Mouse (Mus musculus) cerebellum, adult 2 months (tissue): ENCODE measurements around the gene Usp20. TPM values are rescaled to one million over a fixed set of nuclear protein-coding genes. Genes with fewer than 3 reads are reported as not detected.

Experiments used
- DNase-seq, 2 experiments: peaks; one replicate each; pipeline ENCODE4 v3.0.0; 2021
- H3K27ac ChIP-seq: fragments of 200-500 bp; 2 replicates; pipeline ENCODE4 v1.5.1; 2012; ENCODE audit warnings: low read length, control low read depth, inconsistent platforms; ENCODE audit not compliant: insufficient read depth
- H3K27me3 ChIP-seq: fragments of 200-500 bp; 2 replicates; pipeline ENCODE4 v1.6.1; 2012; ENCODE audit warnings: inconsistent platforms, mild to moderate bottlenecking, low read length, moderate library complexity; ENCODE audit not compliant: control insufficient read depth, insufficient read depth
- H3K4me1 ChIP-seq: fragments of 200-500 bp; 2 replicates; pipeline ENCODE4 v1.6.1; 2011; ENCODE audit warnings: low read length; ENCODE audit not compliant: control insufficient read depth, insufficient read depth
- H3K4me3 ChIP-seq: fragments of 200-500 bp; replicated peaks from 2 replicates; pipeline ENCODE3; 2011; ENCODE audit warnings: mild to moderate bottlenecking, low read depth, low read length, control low read depth; ENCODE audit not compliant: insufficient read depth
- CTCF ChIP-seq: fragments of 200-500 bp; IDR thresholded peaks from 2 replicates; pipeline ENCODE4 v1.5.1; 2011; ENCODE audit warnings: low read depth, mild to moderate bottlenecking, control low read depth, low read length, moderate library complexity, borderline replicate concordance; ENCODE audit not compliant: insufficient read depth
- POLR2A ChIP-seq: fragments of 200-500 bp; IDR thresholded peaks from 2 replicates; pipeline ENCODE4 v1.6.1; 2011; ENCODE audit warnings: low read length, control low read depth, borderline replicate concordance; ENCODE audit not compliant: insufficient read depth
- WGBS: fragments of 180-500 bp; shearing (Covaris S2); methylation state at CpG from one replicate; pipeline ENCODE4 v1.1.7; 2018; 5-methylcytosine and 5-hydroxymethylcytosine counted together
- polyA plus RNA-seq: library from polyadenylated mRNA; depleted of rRNA; stranded (reverse); fragments of >200 nt; gene quantifications from 2 replicates; pipeline ENCODE4 v1.2.3, GENCODE M21; 2012; rRNA removed

Usp20 gene
- polyA plus RNA-seq, 1 experiment: 68.6 TPM

DNA sequence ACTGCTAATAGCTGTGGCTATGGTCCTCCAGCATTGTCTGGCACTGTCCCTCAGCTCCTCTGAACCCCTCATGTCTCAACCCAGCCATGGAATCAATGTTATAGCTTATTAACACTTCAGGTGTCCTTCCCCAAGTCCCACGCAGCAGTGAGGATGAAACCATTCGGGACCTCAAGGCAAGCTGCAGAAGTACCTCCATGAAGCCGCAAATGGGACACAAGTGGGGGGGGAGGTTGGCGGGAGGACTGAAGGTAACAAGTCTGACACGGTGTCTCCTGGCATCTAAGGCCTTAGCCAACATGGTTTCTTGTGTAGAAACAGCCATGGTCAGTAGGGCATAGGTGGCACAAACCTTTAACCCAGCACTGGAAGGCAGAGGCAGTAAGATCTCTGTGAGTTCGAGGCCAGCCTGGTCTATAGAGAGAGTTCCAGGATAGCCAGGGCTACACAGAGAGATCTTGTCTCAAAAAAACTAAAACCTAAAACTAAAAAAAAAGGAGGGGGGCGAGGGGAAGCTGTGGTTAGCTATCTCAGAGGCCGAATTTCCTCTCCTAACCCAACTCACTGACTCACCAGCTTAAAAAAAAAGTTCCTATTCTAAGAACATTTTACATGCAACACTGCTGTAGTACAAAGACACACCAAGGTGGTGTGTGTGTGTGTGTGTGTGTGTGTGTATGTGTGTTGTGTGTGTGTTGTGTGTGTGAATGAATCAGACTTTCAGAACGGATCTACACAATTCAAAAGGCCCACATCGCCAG lies 80.0 kb downstream of the Usp20 start:
- TF ChIP-seq POLR2A: no peak
- TF ChIP-seq CTCF: no peak
- Histone ChIP-seq H3K27ac (peak overlapping the region; percentile 58), H3K4me3 (no peak overlapping the region), H3K4me1 (peaks cover 63% of the 10 kb centered on the region), H3K27me3 (no peaks in the 10 kb centered on the region)
- 75% methylated on average over 10 of the region's 10 CpGs for WGBS
- DNase-seq: no peak

DNA sequence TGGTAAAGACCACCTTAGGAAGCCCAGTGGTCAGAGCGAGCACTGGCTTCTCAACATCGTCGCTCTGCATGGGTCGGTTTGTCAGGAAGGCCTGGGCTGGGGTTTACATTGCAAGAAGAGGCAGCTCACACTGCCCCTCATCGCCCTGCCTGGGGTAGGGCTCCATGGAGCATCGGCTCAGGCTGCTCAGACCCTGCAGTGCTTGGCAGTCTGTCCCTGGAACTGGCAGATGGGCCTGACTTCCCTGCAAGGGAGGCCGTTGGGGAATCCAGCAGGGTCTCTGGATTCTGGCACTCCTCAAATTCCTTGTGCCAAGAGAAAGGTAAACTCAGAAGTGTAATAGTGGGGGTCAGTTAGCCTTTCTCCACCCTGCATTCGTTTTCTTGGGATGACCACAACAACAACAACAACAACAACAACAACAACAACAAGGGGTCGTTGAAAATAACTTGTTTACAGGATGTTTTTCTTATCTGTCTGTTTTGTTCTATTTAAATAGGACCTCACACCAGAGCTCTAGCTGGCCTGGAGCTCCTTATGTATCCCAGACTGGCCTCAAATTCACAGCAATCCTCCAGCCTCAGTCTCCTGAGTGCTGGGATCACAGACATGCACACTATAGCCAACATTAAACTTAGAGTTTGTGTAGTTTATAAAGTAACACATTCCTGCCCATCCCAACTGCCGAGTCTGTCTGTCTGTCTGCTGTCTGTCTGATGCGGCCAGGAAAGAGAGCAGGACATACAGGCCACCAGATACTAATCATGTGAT lies 84.1 kb downstream of the Usp20 start:
- no peak overlapping the region for H3K4me3 ChIP-seq
- TF ChIP-seq POLR2A (no peak), CTCF (no peak)
- peaks cover 56% of the 10 kb centered on the region for H3K4me1 ChIP-seq
- no peaks in the 10 kb centered on the region for H3K27me3 ChIP-seq
- WGBS: 12% methylated on average over 11 of the region's 11 CpGs
- DNase-seq: peak; percentile 94 to 96
- H3K27ac ChIP-seq: peak overlapping the region; percentile 95

DNA sequence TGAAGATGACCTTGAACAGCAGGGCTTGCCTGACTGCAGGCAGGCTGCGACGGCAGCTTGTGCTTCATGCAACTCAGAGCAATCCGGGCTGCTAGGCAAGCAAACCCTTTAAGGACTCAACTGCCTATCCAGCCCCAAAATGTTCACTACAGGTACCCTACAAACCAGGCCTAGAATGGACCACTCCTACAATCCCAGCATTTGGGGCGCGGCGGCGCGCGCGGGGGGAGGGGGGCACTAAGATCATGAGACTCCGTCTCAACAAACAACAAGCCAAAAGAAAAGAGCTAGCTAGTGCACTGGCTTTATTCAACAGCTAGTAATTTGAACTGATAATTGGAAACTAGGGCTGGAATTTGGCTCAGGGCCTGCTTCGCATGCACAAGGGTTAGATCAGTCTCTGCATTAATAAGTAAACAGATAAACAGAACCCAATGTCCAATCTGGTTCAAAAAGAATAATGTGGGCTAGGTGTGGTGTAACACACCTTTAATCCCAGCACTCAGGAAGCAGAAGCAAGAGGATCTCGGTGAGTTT lies 85.0 kb downstream of the Usp20 start:
- Histone ChIP-seq H3K27me3 (no peaks in the 10 kb centered on the region), H3K4me3 (no peak overlapping the region), H3K4me1 (peaks cover 48% of the 10 kb centered on the region), H3K27ac (peak overlapping the region; percentile 95)
- 64% methylated on average over 13 of the region's 13 CpGs for WGBS
- no peak for DNase-seq
- no peak for TF ChIP-seq CTCF
- TF ChIP-seq POLR2A: no peak

DNA sequence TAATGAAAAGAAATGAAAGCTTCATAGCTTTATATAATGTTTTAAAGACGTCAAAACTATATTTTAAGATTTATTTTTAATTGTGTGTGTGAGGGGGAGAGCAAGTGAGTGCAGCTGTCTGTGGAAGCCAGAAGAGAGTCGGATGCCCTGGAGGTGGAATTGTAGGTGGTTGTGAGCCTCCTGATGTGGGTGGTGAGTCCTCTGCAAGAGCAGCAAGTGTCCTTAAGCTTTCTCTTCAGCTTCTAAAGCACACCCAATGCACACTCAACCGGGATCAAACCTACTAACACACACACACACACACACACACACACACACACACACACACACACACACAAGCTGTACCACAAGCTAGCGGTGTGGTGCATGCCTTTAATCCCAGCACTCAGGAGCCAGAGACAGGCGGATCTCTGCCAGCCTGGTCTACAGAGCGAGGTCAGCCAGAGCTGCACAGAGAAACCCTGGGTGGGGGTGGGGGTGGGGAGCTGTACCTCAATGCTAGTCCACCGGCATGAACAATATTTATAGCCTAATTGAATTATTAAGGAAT lies 85.7 kb downstream of the Usp20 start:
- DNase-seq: peak in 1 of 2 experiments; percentile 46
- Histone ChIP-seq H3K4me3 (no peak overlapping the region), H3K27ac (peak overlapping the region; percentile 95), H3K27me3 (no peaks in the 10 kb centered on the region), H3K4me1 (peaks cover 46% of the 10 kb centered on the region)
- TF ChIP-seq POLR2A (no peak), CTCF (no peak)
- WGBS: 29% methylated on average over 7 of the region's 7 CpGs

DNA sequence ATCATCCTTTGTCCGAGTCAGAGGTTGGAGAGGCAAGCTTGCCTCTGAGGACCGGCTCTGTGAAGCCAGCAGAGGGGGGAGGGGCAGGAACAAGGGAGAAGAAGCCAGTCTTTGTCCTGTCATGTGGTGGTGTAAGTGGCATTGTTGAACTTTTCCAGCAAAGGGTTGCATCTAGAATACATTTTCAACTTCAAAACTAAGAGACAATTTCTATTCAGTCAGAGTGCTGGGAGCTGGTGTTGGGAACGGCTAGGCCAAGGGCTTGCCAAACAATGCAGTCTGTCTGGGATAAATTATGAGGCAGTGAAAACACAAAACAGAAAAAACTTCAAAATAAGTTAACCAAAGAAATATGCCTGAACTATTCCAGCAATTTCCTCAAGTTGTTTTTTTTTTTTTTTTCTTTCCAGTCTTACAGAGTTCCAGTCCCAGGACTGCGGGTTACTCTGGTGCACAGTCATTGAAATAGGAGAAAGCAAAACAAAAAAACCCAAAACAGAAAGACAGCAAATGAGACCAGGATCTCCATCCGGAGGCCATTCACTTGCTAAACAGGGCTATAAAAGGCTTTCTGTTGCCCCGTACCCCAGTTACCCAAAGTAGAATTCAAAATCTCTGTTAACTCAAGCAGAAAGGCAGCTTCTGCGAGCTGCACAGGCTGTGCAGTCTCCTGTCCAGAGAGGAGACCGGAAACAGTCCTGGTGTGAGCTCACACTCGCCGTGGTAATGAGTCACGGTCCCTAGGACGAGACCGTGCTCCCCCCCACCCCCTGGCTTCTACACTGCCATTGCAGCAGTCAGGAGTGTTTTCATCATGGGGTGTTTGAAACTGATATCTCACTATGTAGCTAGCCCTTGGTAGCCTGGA lies 86.4 kb downstream of the Usp20 start:
- Histone ChIP-seq H3K27me3 (no peaks in the 10 kb centered on the region), H3K27ac (peak overlapping the region; percentile 95), H3K4me3 (no peak overlapping the region), H3K4me1 (peaks cover 43% of the 10 kb centered on the region)
- TF ChIP-seq CTCF: no peak
- DNase-seq: peak; percentile 65 to 78
- 12% methylated on average over 13 of the region's 13 CpGs for WGBS

DNA sequence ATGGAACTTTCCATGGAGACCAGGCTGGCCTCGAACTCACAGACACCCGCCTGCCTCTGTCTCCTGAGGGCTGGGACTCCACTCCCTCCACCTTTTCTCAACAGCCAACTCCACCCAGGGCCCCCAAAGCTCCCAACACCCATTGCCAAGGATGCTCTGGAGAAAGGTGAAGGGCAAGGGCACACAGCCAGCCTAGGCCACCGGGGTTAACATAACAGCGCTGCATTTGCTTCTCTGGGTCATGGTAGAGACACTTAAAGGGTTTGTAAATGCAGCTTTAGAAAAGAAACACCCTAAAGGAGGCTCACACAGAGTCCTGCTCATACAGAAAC lies 87.0 kb downstream of the Usp20 start:
- peak in 1 of 2 experiments; percentile 42 for DNase-seq
- Histone ChIP-seq H3K4me3 (no peak overlapping the region), H3K4me1 (peaks cover 43% of the 10 kb centered on the region), H3K27ac (peak overlapping the region; percentile 85), H3K27me3 (no peaks in the 10 kb centered on the region)
- TF ChIP-seq POLR2A: no peak
- no peak for TF ChIP-seq CTCF
- WGBS: 59% methylated on average over 4 of the region's 4 CpGs

DNA sequence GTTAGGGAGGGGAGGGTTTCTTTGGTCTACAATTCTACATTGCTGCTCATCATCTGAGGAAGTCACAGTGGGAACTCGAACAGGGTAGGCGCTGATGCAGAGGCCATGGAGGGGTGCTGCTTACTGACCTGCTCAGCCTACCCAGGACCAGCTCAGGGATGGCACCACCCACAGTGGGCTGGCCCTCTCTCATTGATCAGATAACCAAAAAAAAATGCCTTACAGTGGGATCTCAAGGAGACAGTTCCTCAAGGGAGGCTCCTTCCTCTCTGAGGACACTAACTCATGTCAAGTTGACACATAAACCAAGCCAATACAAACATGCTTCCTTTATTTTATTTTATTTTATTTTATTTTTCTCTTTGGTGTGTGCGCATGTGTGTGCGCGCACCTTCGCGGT lies 87.4 kb downstream of the Usp20 start:
- H3K27me3 ChIP-seq: no peaks in the 10 kb centered on the region
- 88% methylated on average over 7 of the region's 7 CpGs for WGBS
- TF ChIP-seq CTCF (no peak), POLR2A (no peak)
- peaks cover 43% of the 10 kb centered on the region for H3K4me1 ChIP-seq
- H3K4me3 ChIP-seq: no peak overlapping the region
- H3K27ac ChIP-seq: peak overlapping the region; percentile 85
- no peak for DNase-seq

Other genes with a start within 250 kb of the Usp20 start
- 3.8 and 4.7 TPM in 2 replicates for gene 1700001O22Rik, start 178.6 kb upstream of the Usp20 start, polyA plus RNA-seq
- gene Ntmt1, start 174.5 kb upstream of the Usp20 start, polyA plus RNA-seq: 37.1 and 37.8 TPM in 2 replicates
- 46.6 and 52.6 TPM in 2 replicates for gene Asb6, start 151.9 kb upstream of the Usp20 start, polyA plus RNA-seq
- 1.7 and 2.1 TPM in 2 replicates for gene Prrx2, start 147.3 kb upstream of the Usp20 start, polyA plus RNA-seq
- 3.7 and 4.3 TPM in 2 replicates for gene Ptges, start 52.4 kb upstream of the Usp20 start, polyA plus RNA-seq
- gene Tor1b, start 29.3 kb upstream of the Usp20 start, polyA plus RNA-seq: 38.0 and 40.6 TPM in 2 replicates
- 50.5 and 56.3 TPM in 2 replicates for gene Tor1a, start 14.3 kb upstream of the Usp20 start, polyA plus RNA-seq
- gene BC005624, start 78 bp upstream of the Usp20 start, polyA plus RNA-seq: 118 and 123 TPM in 2 replicates
- gene Fnbp1, start 159.7 kb downstream of the Usp20 start, polyA plus RNA-seq: 310 and 320 TPM in 2 replicates
- 30.0 and 33.9 TPM in 2 replicates for gene Gpr107, start 170.0 kb downstream of the Usp20 start, polyA plus RNA-seq